Mouse (Mus musculus): ENCODE measurements around the gene Rapgef3. TPM values are rescaled to one million over a fixed set of nuclear protein-coding genes. Genes with fewer than 3 reads are reported as not detected.

Rapgef3 gene
- polyA plus RNA-seq, 1 experiment, result 0.88 TPM

- TF ChIP-seq MYOG (IDR thresholded peaks at IDR 0.05; ENCODE audit: control insufficient read depth, extremely low read depth, insufficient read length) (no peak), FOSL1 (IDR thresholded peaks at IDR 0.05; ENCODE audit: insufficient read depth, low read length, poor library complexity, severe bottlenecking) (no peak), CTCF (IDR thresholded peaks at IDR 0.05; ENCODE audit: control insufficient read depth, insufficient read depth, insufficient read length) (no peak), MAX (IDR thresholded peaks at IDR 0.05) (no peak), CEBPB (IDR thresholded peaks at IDR 0.05; ENCODE audit: low read depth) (no peak), USF1 (IDR thresholded peaks at IDR 0.05; ENCODE audit: low read depth) (no peak), MYOD1 (IDR thresholded peaks at IDR 0.05; ENCODE audit: control insufficient read depth, insufficient read length, low read depth) (no peak)
- Histone ChIP-seq H3K4me3 (ENCODE audit: insufficient read depth, poor library complexity, severe bottlenecking) (no peak overlapping the region), H3K79me2 (ENCODE audit: control insufficient read depth, insufficient read depth) (no peaks in the 10 kb centered on the region), H3ac (ENCODE audit: control insufficient read depth, insufficient read length, low read depth) (no peak overlapping the region), H3K27me3 (ENCODE audit: control insufficient read depth, insufficient read depth, insufficient read length) (peaks cover 14% of the 10 kb centered on the region), H3K36me3 (ENCODE audit: control insufficient read depth, insufficient read depth) (no peaks in the 10 kb centered on the region), H3K79me3 (ENCODE audit: low read depth) (no peaks in the 10 kb centered on the region)
These were observed 24.6 kb downstream of the Rapgef3 start for GRCm38 (mm10) chr15:97743210-97743609.

GRCm38 (mm10) chr15:97742600-97742999 lies 25.2 kb downstream of the Rapgef3 start:
- no peak for TF ChIP-seq MAX (IDR thresholded peaks at IDR 0.05)
- TF ChIP-seq MYOD1 (IDR thresholded peaks at IDR 0.05; ENCODE audit: control insufficient read depth, insufficient read length, low read depth), result no peak
- TF ChIP-seq FOSL1 (IDR thresholded peaks at IDR 0.05; ENCODE audit: insufficient read depth, low read length, poor library complexity, severe bottlenecking), result no peak
- no peak for TF ChIP-seq CTCF (IDR thresholded peaks at IDR 0.05; ENCODE audit: control insufficient read depth, insufficient read depth, insufficient read length)
- TF ChIP-seq MYOG (IDR thresholded peaks at IDR 0.05; ENCODE audit: control insufficient read depth, extremely low read depth, insufficient read length), result no peak
- no peak for TF ChIP-seq USF1 (IDR thresholded peaks at IDR 0.05; ENCODE audit: low read depth)
- no peak for TF ChIP-seq CEBPB (IDR thresholded peaks at IDR 0.05; ENCODE audit: low read depth)

GRCm38 (mm10) chr15:97742074-97742473 lies 25.7 kb downstream of the Rapgef3 start:
- Histone ChIP-seq H3K36me3 (ENCODE audit: control insufficient read depth, insufficient read depth) (no peaks in the 10 kb centered on the region), H3ac (ENCODE audit: control insufficient read depth, insufficient read length, low read depth) (no peak overlapping the region), H3K4me3 (ENCODE audit: insufficient read depth, poor library complexity, severe bottlenecking) (no peak overlapping the region), H3K79me3 (ENCODE audit: low read depth) (no peaks in the 10 kb centered on the region), H3K27me3 (ENCODE audit: control insufficient read depth, insufficient read depth, insufficient read length) (peaks cover 15% of the 10 kb centered on the region), H3K79me2 (ENCODE audit: control insufficient read depth, insufficient read depth) (no peaks in the 10 kb centered on the region)
- TF ChIP-seq MAX (IDR thresholded peaks at IDR 0.05) (no peak), MYOG (IDR thresholded peaks at IDR 0.05; ENCODE audit: control insufficient read depth, extremely low read depth, insufficient read length) (no peak), USF1 (IDR thresholded peaks at IDR 0.05; ENCODE audit: low read depth) (no peak), MYOD1 (IDR thresholded peaks at IDR 0.05; ENCODE audit: control insufficient read depth, insufficient read length, low read depth) (no peak)

More at GRCm38 (mm10) chr15:97742600-97742999, 25.2 kb downstream of the Rapgef3 start:
- Histone ChIP-seq H3ac (ENCODE audit: control insufficient read depth, insufficient read length, low read depth) (no peak overlapping the region), H3K79me2 (ENCODE audit: control insufficient read depth, insufficient read depth) (no peaks in the 10 kb centered on the region), H3K4me3 (ENCODE audit: insufficient read depth, poor library complexity, severe bottlenecking) (no peak overlapping the region), H3K79me3 (ENCODE audit: low read depth) (no peaks in the 10 kb centered on the region), H3K27me3 (ENCODE audit: control insufficient read depth, insufficient read depth, insufficient read length) (peaks cover 15% of the 10 kb centered on the region), H3K36me3 (ENCODE audit: control insufficient read depth, insufficient read depth) (no peaks in the 10 kb centered on the region)

- no peaks in the 10 kb centered on the region for H3K79me3 ChIP-seq (ENCODE audit: low read depth)
- H3K27me3 ChIP-seq (ENCODE audit: control insufficient read depth, insufficient read depth, insufficient read length), result peaks cover 15% of the 10 kb centered on the region
- TF ChIP-seq MYOG (IDR thresholded peaks at IDR 0.05; ENCODE audit: control insufficient read depth, extremely low read depth, insufficient read length), result no peak
- no peak for TF ChIP-seq MAX (IDR thresholded peaks at IDR 0.05)
- TF ChIP-seq CEBPB (IDR thresholded peaks at IDR 0.05; ENCODE audit: low read depth), result no peak
- H3K4me3 ChIP-seq (ENCODE audit: insufficient read depth, poor library complexity, severe bottlenecking), result no peak overlapping the region
- H3K79me2 ChIP-seq (ENCODE audit: control insufficient read depth, insufficient read depth), result no peaks in the 10 kb centered on the region
- no peak overlapping the region for H3ac ChIP-seq (ENCODE audit: control insufficient read depth, insufficient read length, low read depth)
- no peaks in the 10 kb centered on the region for H3K36me3 ChIP-seq (ENCODE audit: control insufficient read depth, insufficient read depth)
These were observed 26.1 kb downstream of the Rapgef3 start for GRCm38 (mm10) chr15:97741662-97742061.

GRCm38 (mm10) chr15:97740283-97740732 lies 27.5 kb downstream of the Rapgef3 start:
- no peak overlapping the region for H3ac ChIP-seq (ENCODE audit: control insufficient read depth, insufficient read length, low read depth)
- H3K4me3 ChIP-seq (ENCODE audit: insufficient read depth, poor library complexity, severe bottlenecking), result no peak overlapping the region
- H3K79me3 ChIP-seq (ENCODE audit: low read depth), result no peaks in the 10 kb centered on the region
- H3K79me2 ChIP-seq (ENCODE audit: control insufficient read depth, insufficient read depth), result no peaks in the 10 kb centered on the region
- H3K27me3 ChIP-seq (ENCODE audit: control insufficient read depth, insufficient read depth, insufficient read length), result peaks cover 15% of the 10 kb centered on the region
- no peaks in the 10 kb centered on the region for H3K36me3 ChIP-seq (ENCODE audit: control insufficient read depth, insufficient read depth)
- no peak for TF ChIP-seq USF1 (IDR thresholded peaks at IDR 0.05; ENCODE audit: low read depth)
- TF ChIP-seq MAX (IDR thresholded peaks at IDR 0.05), result no peak
- TF ChIP-seq FOSL1 (IDR thresholded peaks at IDR 0.05; ENCODE audit: insufficient read depth, low read length, poor library complexity, severe bottlenecking), result no peak
- TF ChIP-seq MYOG (IDR thresholded peaks at IDR 0.05; ENCODE audit: control insufficient read depth, extremely low read depth, insufficient read length), result no peak
- no peak for TF ChIP-seq CTCF (IDR thresholded peaks at IDR 0.05; ENCODE audit: control insufficient read depth, insufficient read depth, insufficient read length)
- no peak for TF ChIP-seq MYOD1 (IDR thresholded peaks at IDR 0.05; ENCODE audit: control insufficient read depth, insufficient read length, low read depth)
- no peak for TF ChIP-seq CEBPB (IDR thresholded peaks at IDR 0.05; ENCODE audit: low read depth)

GRCm38 (mm10) chr15:97738923-97739322 lies 28.8 kb downstream of the Rapgef3 start:
- H3K27me3 ChIP-seq (ENCODE audit: control insufficient read depth, insufficient read depth, insufficient read length), result peaks cover 15% of the 10 kb centered on the region
- H3K4me3 ChIP-seq (ENCODE audit: insufficient read depth, poor library complexity, severe bottlenecking), result no peak overlapping the region
- no peak overlapping the region for H3ac ChIP-seq (ENCODE audit: control insufficient read depth, insufficient read length, low read depth)
- H3K79me3 ChIP-seq (ENCODE audit: low read depth), result no peaks in the 10 kb centered on the region
- H3K79me2 ChIP-seq (ENCODE audit: control insufficient read depth, insufficient read depth), result no peaks in the 10 kb centered on the region
- H3K36me3 ChIP-seq (ENCODE audit: control insufficient read depth, insufficient read depth), result no peaks in the 10 kb centered on the region
- TF ChIP-seq MYOD1 (IDR thresholded peaks at IDR 0.05; ENCODE audit: control insufficient read depth, insufficient read length, low read depth) (no peak), CTCF (IDR thresholded peaks at IDR 0.05; ENCODE audit: control insufficient read depth, insufficient read depth, insufficient read length) (no peak), USF1 (IDR thresholded peaks at IDR 0.05; ENCODE audit: low read depth) (no peak), MAX (IDR thresholded peaks at IDR 0.05) (no peak), CEBPB (IDR thresholded peaks at IDR 0.05; ENCODE audit: low read depth) (no peak), MYOG (IDR thresholded peaks at IDR 0.05; ENCODE audit: control insufficient read depth, extremely low read depth, insufficient read length) (no peak), FOSL1 (IDR thresholded peaks at IDR 0.05; ENCODE audit: insufficient read depth, low read length, poor library complexity, severe bottlenecking) (no peak)

Data from C2C12 (cell line).